Mouse (Mus musculus) bone marrow, adult 2 months (tissue): ENCODE measurements around the gene Usp20.
A peak's percentile ranks its signal among the peaks of the same experiment; 100 is the strongest.

Experiments used
- CTCF ChIP-seq: fragments of 200-500 bp; IDR thresholded peaks from 2 replicates; pipeline ENCODE4 v1.5.1; 2011; ENCODE audit warnings: low read length, control low read depth; ENCODE audit not compliant: control insufficient read depth, insufficient read depth
- POLR2A ChIP-seq: fragments of 200-500 bp; IDR thresholded peaks from 2 replicates; pipeline ENCODE4 v1.6.1; 2011; ENCODE audit warnings: low read depth, mild to moderate bottlenecking, control low read depth, low read length, borderline replicate concordance; ENCODE audit not compliant: control insufficient read depth

GRCm38 (mm10) chr2:31060787-31061730, 79.0 kb downstream of the Usp20 start:
- TF ChIP-seq CTCF (no peak), POLR2A (peak; percentile 37; the same call in 1 of the 2 replicates)
